Mouse (Mus musculus): Measurements from ENCODE around the gene Soga3. TPM values are rescaled to one million over a fixed set of nuclear protein-coding genes. Genes with fewer than 3 reads are reported as not detected.
A peak's percentile ranks its signal among the peaks of the same experiment; 100 is the strongest.

Gene Soga3
- total RNA-seq, 2 experiments from 2014 or later, result not detected

DNA sequence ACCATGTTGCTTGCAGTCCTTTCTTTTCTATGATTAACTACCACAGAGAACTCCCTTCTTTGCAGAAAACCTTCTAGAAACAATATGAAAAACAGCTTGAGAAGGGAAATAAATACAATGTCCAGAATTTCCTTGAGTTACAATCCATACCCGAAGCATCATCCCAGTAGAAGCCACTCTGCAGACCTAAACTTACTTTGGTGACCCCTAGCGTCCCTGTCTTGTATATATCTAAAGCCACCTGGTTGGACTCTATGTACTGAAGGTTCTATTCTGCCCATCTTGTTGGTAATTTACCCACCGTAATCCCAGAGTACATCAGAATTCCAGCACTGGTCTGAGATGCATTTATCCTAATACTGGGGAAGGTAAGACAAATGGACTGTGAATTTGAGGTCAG lies 56.2 kb downstream of the Soga3 start:
- ATAC-seq (replicated peaks; ENCODE audit: low FRiP score, low TSS enrichment, poor library complexity, severe bottlenecking), result no peak

DNA sequence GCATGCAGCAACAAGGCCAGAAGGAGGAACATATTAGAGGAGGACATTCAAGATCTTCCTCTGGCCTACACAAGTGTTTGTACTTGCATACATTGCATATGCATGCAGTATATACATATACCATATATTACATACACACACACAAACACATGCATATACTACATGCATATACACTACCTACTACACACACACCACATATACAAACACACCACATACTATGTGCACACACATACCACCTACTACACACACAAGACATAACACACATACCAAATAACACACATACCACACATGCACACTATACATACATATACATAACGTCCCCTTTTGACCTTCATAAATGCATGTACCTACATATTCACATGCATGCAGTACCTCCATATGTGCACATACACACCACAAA lies 57.0 kb downstream of the Soga3 start:
- no peak for ATAC-seq (replicated peaks; ENCODE audit: low FRiP score, low TSS enrichment, poor library complexity, severe bottlenecking)

DNA sequence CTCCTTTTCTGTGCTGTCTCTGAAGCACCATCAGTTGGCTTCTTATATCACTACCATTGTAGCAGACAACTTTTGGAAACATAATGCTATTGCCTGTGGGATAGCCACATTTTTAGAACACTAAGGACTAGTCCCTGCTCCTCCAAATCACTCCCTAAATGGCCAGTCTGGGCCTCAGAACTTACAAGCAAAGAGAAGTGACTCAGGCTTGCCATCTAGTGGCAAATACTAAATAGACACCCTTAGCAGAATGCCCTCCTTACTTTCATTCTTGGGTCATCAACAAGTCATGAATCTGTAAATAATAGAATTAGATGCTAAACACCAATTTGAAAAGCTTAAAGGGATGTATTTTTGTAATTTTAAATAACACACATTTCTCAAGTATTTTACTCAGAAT lies 63.1 kb downstream of the Soga3 start:
- ATAC-seq (replicated peaks; ENCODE audit: low FRiP score, low TSS enrichment, poor library complexity, severe bottlenecking), result peak; percentile 81

DNA sequence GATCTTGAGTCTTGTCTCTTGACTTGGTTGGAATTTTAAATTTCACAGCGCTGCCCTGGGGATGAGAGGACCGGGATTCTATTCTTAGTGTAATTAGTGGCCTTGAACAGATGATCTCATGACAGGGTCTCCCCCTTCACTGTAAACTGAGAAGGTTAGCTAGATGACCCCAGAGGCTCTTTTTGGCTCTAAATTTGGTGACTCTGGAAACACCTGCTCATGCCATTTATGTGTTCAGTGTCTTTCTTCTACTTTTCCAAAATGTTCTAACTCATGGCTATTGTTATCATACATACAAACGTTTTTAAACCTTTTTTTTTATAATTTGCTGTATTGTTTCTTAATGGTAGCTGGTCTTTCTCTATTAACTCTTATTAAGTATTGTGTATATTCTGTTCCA lies 65.1 kb downstream of the Soga3 start:
- no peak for ATAC-seq (replicated peaks; ENCODE audit: low FRiP score, low TSS enrichment, poor library complexity, severe bottlenecking)

DNA sequence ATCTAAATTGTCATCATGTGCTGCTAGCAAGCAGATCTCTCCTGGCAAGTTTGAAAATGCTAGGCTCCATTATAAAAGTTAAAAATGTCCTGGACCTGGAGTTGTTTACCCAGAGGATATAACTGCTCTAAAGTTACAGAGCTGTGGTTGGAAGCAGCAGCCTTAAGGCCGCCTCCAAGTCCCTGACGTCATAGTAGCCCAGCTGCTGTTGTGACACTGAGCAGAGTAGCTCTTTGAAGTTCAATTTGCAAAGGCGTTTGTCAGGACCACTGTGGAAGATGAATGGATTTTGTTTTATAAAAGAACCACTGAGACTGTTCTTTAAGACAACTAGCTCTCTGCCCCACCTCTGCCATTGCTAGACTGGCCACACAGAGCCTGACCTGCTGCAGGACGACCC lies 67.8 kb downstream of the Soga3 start, which contains the start of gene 9330159F19Rik:
Gene 9330159F19Rik, plus strand, starts transcription at position 154 of the 400 bp plus-strand sequence.
- no peak for ATAC-seq (replicated peaks; ENCODE audit: low FRiP score, low TSS enrichment, poor library complexity, severe bottlenecking)

DNA sequence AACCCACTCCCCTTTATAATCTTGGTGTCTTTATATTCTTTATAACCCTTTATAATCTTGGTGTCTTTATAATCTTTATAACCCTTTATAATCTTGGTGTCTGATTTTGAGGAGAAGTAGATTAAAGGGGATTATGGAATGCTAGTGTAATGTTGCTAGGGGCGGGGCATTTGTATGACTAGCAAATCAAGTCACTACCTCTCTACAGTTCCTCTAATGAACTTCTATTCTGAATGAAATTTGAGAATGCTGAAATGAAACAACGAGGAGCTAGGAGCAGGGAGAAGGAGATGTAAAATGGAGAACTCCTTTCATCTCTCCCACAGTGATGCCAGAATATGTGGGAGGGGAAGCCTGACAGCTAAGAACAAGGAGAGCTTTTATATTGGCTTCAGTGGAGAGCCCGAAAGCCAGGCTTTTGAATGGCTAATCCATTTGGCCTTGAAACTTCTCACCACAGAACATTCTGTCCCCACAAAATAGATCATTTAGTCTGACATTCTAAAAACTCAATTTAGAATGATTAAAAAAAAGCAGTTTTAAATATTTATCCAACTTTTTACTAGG lies 70.0 kb downstream of the Soga3 start:
- no peak for ATAC-seq (replicated peaks; ENCODE audit: low FRiP score, low TSS enrichment, poor library complexity, severe bottlenecking)

DNA sequence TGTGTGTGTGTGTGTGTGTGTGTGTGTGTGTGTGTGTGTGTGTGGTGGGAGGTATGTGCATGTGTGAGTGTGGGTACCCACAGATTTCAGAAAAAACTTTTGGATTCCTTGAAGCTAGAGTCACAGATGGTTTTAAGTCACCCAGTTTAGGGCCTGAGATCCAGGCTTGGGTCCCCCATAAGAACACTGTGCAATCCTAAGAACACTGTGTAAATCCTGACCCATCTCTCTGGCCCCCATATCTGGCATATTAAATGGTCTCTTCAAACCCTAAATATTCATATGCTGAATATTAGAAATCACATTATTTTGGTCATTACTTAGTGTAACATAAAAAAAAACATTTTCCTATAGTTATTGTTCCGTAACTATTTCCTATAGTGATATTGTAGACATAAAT lies 73.3 kb downstream of the Soga3 start:
- no peak for ATAC-seq (replicated peaks; ENCODE audit: low FRiP score, low TSS enrichment, poor library complexity, severe bottlenecking)

DNA sequence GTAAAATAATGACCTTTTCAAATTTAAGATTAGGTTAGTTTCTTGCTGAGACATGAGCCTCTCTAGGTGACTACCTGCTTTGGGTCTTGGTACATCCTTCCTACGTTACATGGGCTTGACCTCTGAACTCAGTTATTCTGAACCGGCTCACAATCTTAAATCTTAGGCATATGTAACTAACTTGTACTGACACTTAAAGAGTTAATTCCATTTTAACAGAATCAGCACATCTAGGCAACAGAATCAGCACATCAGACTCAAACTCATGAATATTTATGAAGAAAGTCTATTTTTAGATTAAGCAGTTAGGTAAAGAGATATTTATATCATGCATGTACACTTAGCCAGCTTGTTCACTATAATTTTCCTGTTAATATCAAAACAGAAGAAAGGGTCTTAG lies 73.8 kb downstream of the Soga3 start:
- no peak for ATAC-seq (replicated peaks; ENCODE audit: low FRiP score, low TSS enrichment, poor library complexity, severe bottlenecking)

DNA sequence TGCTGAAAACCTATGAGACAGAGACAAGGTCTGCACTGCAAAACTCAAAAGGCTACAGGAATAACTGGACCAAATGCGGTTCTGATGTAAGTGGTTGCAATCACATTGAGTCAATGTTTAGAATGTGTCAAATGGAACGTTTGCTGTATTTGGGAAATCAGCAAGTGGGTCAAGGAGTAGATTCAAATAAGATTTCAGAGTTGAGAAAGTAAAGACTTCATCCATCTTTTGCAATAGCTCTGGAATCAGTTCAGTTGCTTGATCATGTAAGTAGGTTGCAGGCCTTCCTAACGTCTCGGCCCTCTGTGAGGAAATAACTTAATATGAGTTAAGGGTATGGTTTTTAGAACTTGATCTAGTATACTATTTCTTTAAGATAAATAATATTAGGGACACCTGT lies 81.7 kb downstream of the Soga3 start:
- no peak for ATAC-seq (replicated peaks; ENCODE audit: low FRiP score, low TSS enrichment, poor library complexity, severe bottlenecking)

DNA sequence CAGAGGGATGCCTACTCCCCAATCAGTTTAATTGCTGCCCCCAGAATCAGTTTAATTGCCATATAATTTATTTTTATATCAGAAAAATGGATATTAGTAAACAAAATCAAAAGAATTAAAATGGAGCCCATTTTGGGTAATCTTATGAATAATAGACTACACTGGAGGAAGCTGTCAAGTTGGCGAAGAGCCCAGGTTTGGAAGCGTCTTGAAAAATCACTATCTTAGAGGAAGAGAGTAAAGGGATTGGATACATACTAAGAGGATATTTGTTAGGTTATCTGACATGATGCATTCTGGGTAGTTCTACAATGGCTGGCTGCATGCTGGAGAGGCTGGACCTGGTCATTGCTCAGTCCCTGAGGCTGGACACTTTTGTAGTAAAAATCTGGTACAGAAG lies 87.6 kb downstream of the Soga3 start:
- no peak for ATAC-seq (replicated peaks; ENCODE audit: low FRiP score, low TSS enrichment, poor library complexity, severe bottlenecking)

Other genes starting within 250 kb of the Soga3 start
- not detected in 2 replicates for gene 2310057J18Rik, start 157.5 kb upstream of the Soga3 start, total RNA-seq (2014; fragmentation: Nextera tagmentation)
- gene 2310057J18Rik, start 157.5 kb upstream of the Soga3 start, total RNA-seq (2017), result not detected in 2 replicates
- gene Gm49353, start 55.1 kb downstream of the Soga3 start, total RNA-seq (2014; fragmentation: Nextera tagmentation), result not detected in 2 replicates
- gene Gm49353, start 55.1 kb downstream of the Soga3 start, total RNA-seq (2017), result not detected in 2 replicates
- not detected in 2 replicates for gene 9330159F19Rik, start 67.8 kb downstream of the Soga3 start, total RNA-seq (2014; fragmentation: Nextera tagmentation)
- not detected in 2 replicates for gene 9330159F19Rik, start 67.8 kb downstream of the Soga3 start, total RNA-seq (2017)
- 14.0 and 24.1 TPM in 2 replicates for gene Echdc1, start 169.3 kb downstream of the Soga3 start, total RNA-seq (2014; fragmentation: Nextera tagmentation)
- gene Echdc1, start 169.3 kb downstream of the Soga3 start, total RNA-seq (2017), result 54.4 and 65.5 TPM in 2 replicates
- 25.3 and 36.4 TPM in 2 replicates for gene Rnf146, start 218.6 kb downstream of the Soga3 start, total RNA-seq (2014; fragmentation: Nextera tagmentation)
- gene Rnf146, start 218.6 kb downstream of the Soga3 start, total RNA-seq (2017), result 51.3 and 61.2 TPM in 2 replicates

Measured in megakaryocyte-erythroid progenitor cell, adult 5-6 weeks (primary cell).